Mouse (Mus musculus): ENCODE measurements at regions not wholly inside any gene's neighbourhood (a gene's known extent, or its start where the extent isn't known, plus 50 kb on each side); places are given as distances from the start of the nearest gene placed in this dataset.

- no peak for TF ChIP-seq CTCF (IDR thresholded peaks at IDR 0.05; ENCODE audit: low read depth)
- DNase-seq, result no peak
- WGBS, result 73% methylated on average over 5 of the region's 5 CpGs
These were observed 207.4 kb upstream of the Hs6st1 start for GRCm38 (mm10) chr1:35860779-35861178.

GRCm38 (mm10) chr1:35862196-35862595 lies 206.0 kb upstream of the Hs6st1 start:
- Histone ChIP-seq H3K4me3 (ENCODE audit: low read depth, low read length) (no peak overlapping the region), H3K9ac (no peak overlapping the region), H3K27me3 (ENCODE audit: insufficient read depth, low read length) (no peaks in the 10 kb centered on the region), H3K4me1 (ENCODE audit: insufficient read depth) (no peaks in the 10 kb centered on the region), H3K36me3 (ENCODE audit: insufficient read depth) (no peaks in the 10 kb centered on the region), H3K27ac (ENCODE audit: low read depth) (no peak overlapping the region), H3K4me2 (no peak overlapping the region), H3K9me3 (ENCODE audit: low read depth, low read length) (no peaks in the 10 kb centered on the region)
- WGBS, result 69% methylated on average over 5 of the region's 5 CpGs
- ATAC-seq (ENCODE audit: insufficient read depth), result no peak
- no peak for DNase-seq
- no peak for TF ChIP-seq CTCF (IDR thresholded peaks at IDR 0.05; ENCODE audit: low read depth)

More at GRCm38 (mm10) chr1:35860779-35861178, 207.4 kb upstream of the Hs6st1 start:
- no peak overlapping the region for H3K4me2 ChIP-seq
- no peaks in the 10 kb centered on the region for H3K4me1 ChIP-seq (ENCODE audit: insufficient read depth)
- H3K27ac ChIP-seq (ENCODE audit: low read depth), result no peak overlapping the region
- no peak overlapping the region for H3K9ac ChIP-seq
- H3K27me3 ChIP-seq (ENCODE audit: insufficient read depth, low read length), result no peaks in the 10 kb centered on the region
- H3K36me3 ChIP-seq (ENCODE audit: insufficient read depth), result no peaks in the 10 kb centered on the region
- no peaks in the 10 kb centered on the region for H3K9me3 ChIP-seq (ENCODE audit: low read depth, low read length)
- ATAC-seq (ENCODE audit: insufficient read depth), result no peak
- H3K4me3 ChIP-seq (ENCODE audit: low read depth, low read length), result no peak overlapping the region

- Histone ChIP-seq H3K27ac (ENCODE audit: low read depth) (no peak overlapping the region), H3K4me3 (ENCODE audit: low read depth, low read length) (no peak overlapping the region), H3K4me1 (ENCODE audit: insufficient read depth) (no peaks in the 10 kb centered on the region), H3K4me2 (no peak overlapping the region), H3K27me3 (ENCODE audit: insufficient read depth, low read length) (no peaks in the 10 kb centered on the region), H3K9ac (no peak overlapping the region), H3K36me3 (ENCODE audit: insufficient read depth) (no peaks in the 10 kb centered on the region), H3K9me3 (ENCODE audit: low read depth, low read length) (no peaks in the 10 kb centered on the region)
- TF ChIP-seq CTCF (IDR thresholded peaks at IDR 0.05; ENCODE audit: low read depth), result no peak
- 65% methylated on average over 2 of the region's 2 CpGs for WGBS
- DNase-seq (peak; percentile 13), ATAC-seq (ENCODE audit: insufficient read depth) (no peak)
These were observed 205.5 kb upstream of the Hs6st1 start for GRCm38 (mm10) chr1:35862661-35863060.

GRCm38 (mm10) chr1:35864246-35864645 lies 204.0 kb upstream of the Hs6st1 start:
- WGBS, result 92% methylated on average over 9 of the region's 9 CpGs
- ATAC-seq (ENCODE audit: insufficient read depth) (no peak), DNase-seq (no peak)
- H3K27ac ChIP-seq (ENCODE audit: low read depth), result no peak overlapping the region
- H3K4me1 ChIP-seq (ENCODE audit: insufficient read depth), result no peaks in the 10 kb centered on the region
- H3K9ac ChIP-seq, result no peak overlapping the region
- no peaks in the 10 kb centered on the region for H3K36me3 ChIP-seq (ENCODE audit: insufficient read depth)
- no peak overlapping the region for H3K4me3 ChIP-seq (ENCODE audit: low read depth, low read length)
- no peaks in the 10 kb centered on the region for H3K27me3 ChIP-seq (ENCODE audit: insufficient read depth, low read length)
- H3K4me2 ChIP-seq, result no peak overlapping the region
- no peaks in the 10 kb centered on the region for H3K9me3 ChIP-seq (ENCODE audit: low read depth, low read length)
- TF ChIP-seq CTCF (IDR thresholded peaks at IDR 0.05; ENCODE audit: low read depth), result no peak

- no peak for TF ChIP-seq CTCF (IDR thresholded peaks at IDR 0.05; ENCODE audit: low read depth)
These were observed 202.9 kb upstream of the Hs6st1 start for GRCm38 (mm10) chr1:35865263-35865662.

GRCm38 (mm10) chr1:35866643-35867042 lies 201.6 kb upstream of the Hs6st1 start:
- no peaks in the 10 kb centered on the region for H3K27me3 ChIP-seq (ENCODE audit: insufficient read depth, low read length)
- no peak for DNase-seq
- WGBS, result 78% methylated on average over 12 of the region's 12 CpGs
- H3K4me1 ChIP-seq (ENCODE audit: insufficient read depth), result no peaks in the 10 kb centered on the region
- no peaks in the 10 kb centered on the region for H3K36me3 ChIP-seq (ENCODE audit: insufficient read depth)
- ATAC-seq (ENCODE audit: insufficient read depth), result no peak
- no peaks in the 10 kb centered on the region for H3K9me3 ChIP-seq (ENCODE audit: low read depth, low read length)
- no peak overlapping the region for H3K27ac ChIP-seq (ENCODE audit: low read depth)
- TF ChIP-seq CTCF (IDR thresholded peaks at IDR 0.05; ENCODE audit: low read depth), result no peak
- H3K4me3 ChIP-seq (ENCODE audit: low read depth, low read length), result no peak overlapping the region
- no peak overlapping the region for H3K4me2 ChIP-seq
- H3K9ac ChIP-seq, result no peak overlapping the region

More at GRCm38 (mm10) chr1:35865263-35865662, 202.9 kb upstream of the Hs6st1 start:
- Histone ChIP-seq H3K27ac (ENCODE audit: low read depth) (no peak overlapping the region), H3K9me3 (ENCODE audit: low read depth, low read length) (no peaks in the 10 kb centered on the region), H3K36me3 (ENCODE audit: insufficient read depth) (no peaks in the 10 kb centered on the region), H3K9ac (no peak overlapping the region), H3K4me1 (ENCODE audit: insufficient read depth) (no peaks in the 10 kb centered on the region), H3K27me3 (ENCODE audit: insufficient read depth, low read length) (no peaks in the 10 kb centered on the region), H3K4me3 (ENCODE audit: low read depth, low read length) (no peak overlapping the region), H3K4me2 (no peak overlapping the region)
- ATAC-seq (ENCODE audit: insufficient read depth) (no peak), DNase-seq (no peak)
- 87% methylated on average over 6 of the region's 6 CpGs for WGBS

- WGBS, result 45% methylated on average over 17 of the region's 17 CpGs
- no peak for TF ChIP-seq CTCF (IDR thresholded peaks at IDR 0.05; ENCODE audit: low read depth)
- Histone ChIP-seq H3K36me3 (ENCODE audit: insufficient read depth) (no peaks in the 10 kb centered on the region), H3K27me3 (ENCODE audit: insufficient read depth, low read length) (no peaks in the 10 kb centered on the region), H3K9me3 (ENCODE audit: low read depth, low read length) (no peaks in the 10 kb centered on the region), H3K4me2 (0 out of 2 replicates have a peak overlapping the region, but pooled peaks have one; percentile 18), H3K4me3 (ENCODE audit: low read depth, low read length) (no peak overlapping the region), H3K27ac (ENCODE audit: low read depth) (no peak overlapping the region), H3K9ac (no peak overlapping the region), H3K4me1 (ENCODE audit: insufficient read depth) (no peaks in the 10 kb centered on the region)
- peak; percentile 81 for DNase-seq
- ATAC-seq (ENCODE audit: insufficient read depth), result peak; percentile 90
These were observed 198.6 kb upstream of the Hs6st1 start for GRCm38 (mm10) chr1:35869381-35870143.

Data from lung, embryonic 14.5 days (tissue).